Mouse (Mus musculus) ovary, postnatal 10 days (tissue): ENCODE results near the gene Tppp2.
"Not testable (repeated sequence)": the region's sequence is repeated elsewhere in the genome, so short reads cannot be mapped to it uniquely, and the experiment has no call there.

ENCODE experiments used
- DNase-seq: peaks from one replicate; pipeline ENCODE4 v3.0.0; 2022; ENCODE audit warnings: low spot score

Tppp2 gene

GRCm38 (mm10) chr14:51912391-51913061 is 5.7 kb upstream of the Tppp2 start:
- DNase-seq: no peak

GRCm38 (mm10) chr14:51913062-51913959 is 4.9 kb upstream of the Tppp2 start:
- peak; percentile 55 for DNase-seq

- DNase-seq: peak; percentile 45
Measured at GRCm38 (mm10) chr14:51913960-51914762, 4.1 kb upstream of the Tppp2 start, which contains the start of gene Ndrg2. Gene Ndrg2, minus strand, starts transcription at chr14:51914158.

- no peak for DNase-seq
Measured at GRCm38 (mm10) chr14:51915030-51915429, 3.2 kb upstream of the Tppp2 start.

GRCm38 (mm10) chr14:51916539-51916938 is 1.7 kb upstream of the Tppp2 start:
- no peak for DNase-seq

- DNase-seq: no peak
Measured at GRCm38 (mm10) chr14:51918966-51919365, 741 bp downstream of the Tppp2 start.

GRCm38 (mm10) chr14:51921759-51922570 is 3.7 kb downstream of the Tppp2 start:
- no peak for DNase-seq

GRCm38 (mm10) chr14:51922571-51922865 is 4.3 kb downstream of the Tppp2 start, which contains the start of gene Rnase13:
Gene Rnase13, minus strand, starts transcription at chr14:51922773.
- no peak for DNase-seq

GRCm38 (mm10) chr14:51922910-51923309 is 4.7 kb downstream of the Tppp2 start:
- no peak for DNase-seq

GRCm38 (mm10) chr14:51923492-51923891 is 5.3 kb downstream of the Tppp2 start:
- DNase-seq: no peak

- DNase-seq: not testable (repeated sequence)
Measured at GRCm38 (mm10) chr14:51926930-51927329, 8.7 kb downstream of the Tppp2 start.

- no peak for DNase-seq
Measured at GRCm38 (mm10) chr14:51929309-51929943, 11.2 kb downstream of the Tppp2 start.

GRCm38 (mm10) chr14:51929968-51930367 is 11.7 kb downstream of the Tppp2 start:
- DNase-seq: no peak

GRCm38 (mm10) chr14:51930824-51931223 is 12.6 kb downstream of the Tppp2 start:
- no peak for DNase-seq

GRCm38 (mm10) chr14:51932092-51933020 is 14.1 kb downstream of the Tppp2 start:
- no peak for DNase-seq

GRCm38 (mm10) chr14:51939005-51939404 is 20.8 kb downstream of the Tppp2 start:
- no peak for DNase-seq

- no peak for DNase-seq
Measured at GRCm38 (mm10) chr14:51940944-51941560, 22.8 kb downstream of the Tppp2 start.

- no peak for DNase-seq
Measured at GRCm38 (mm10) chr14:51941577-51941976, 23.4 kb downstream of the Tppp2 start.

GRCm38 (mm10) chr14:51942236-51942635 is 24.0 kb downstream of the Tppp2 start:
- no peak for DNase-seq
